Mouse (Mus musculus) ES-Bruce4 (cell line): Measurements from ENCODE around the gene Teddm1a.

ENCODE experiments used
- CTCF ChIP-seq: IDR thresholded peaks from one replicate; pipeline ENCODE4 v1.8.1; 2011; ENCODE audit warnings: low read depth, low read length
- EP300 ChIP-seq: IDR thresholded peaks from 2 replicates; pipeline ENCODE4 v1.6.1; 2011; ENCODE audit warnings: low read depth, low read length; ENCODE audit not compliant: insufficient read depth

GRCm38 (mm10) chr1:153921642-153922041 is 30.1 kb downstream of the Teddm1a start:
- no peak for TF ChIP-seq CTCF
- no peak for TF ChIP-seq EP300
